Mouse (Mus musculus): ENCODE data around the gene Oit1. TPM values are rescaled to one million over a fixed set of nuclear protein-coding genes. Genes with fewer than 3 reads are reported as not detected.

Oit1 gene
- polyA plus RNA-seq, 1 experiment from 2014 or later: 23.1 TPM

GRCm38 (mm10) chr14:8345566-8345965 is 33.0 kb downstream of the Oit1 start:
- WGBS: 68% methylated on average over 4 of the region's 4 CpGs
- no peaks in the 10 kb centered on the region for H3K36me3 ChIP-seq (ENCODE audit: control insufficient read depth, insufficient read depth, low read length)
- H3K27ac ChIP-seq (ENCODE audit: low read length): no peak overlapping the region
- no peaks in the 10 kb centered on the region for H3K4me1 ChIP-seq (ENCODE audit: control insufficient read depth, insufficient read depth, low read length)
- H3K9ac ChIP-seq (ENCODE audit: low read depth, low read length): no peak overlapping the region
- no peaks in the 10 kb centered on the region for H3K27me3 ChIP-seq (replicated peaks; ENCODE audit: control insufficient read depth, insufficient read depth, low read length)
- no peak overlapping the region for H3K4me2 ChIP-seq (ENCODE audit: low read depth, low read length)
- no peak overlapping the region for H3K4me3 ChIP-seq (ENCODE audit: low read length)
- ATAC-seq: no peak
- no peaks in the 10 kb centered on the region for H3K9me3 ChIP-seq (ENCODE audit: control insufficient read depth, low read length)

- Histone ChIP-seq H3K4me1 (ENCODE audit: control insufficient read depth, insufficient read depth, low read length) (no peaks in the 10 kb centered on the region), H3K4me3 (ENCODE audit: low read length) (no peak overlapping the region), H3K27ac (ENCODE audit: low read length) (no peak overlapping the region), H3K9me3 (ENCODE audit: control insufficient read depth, low read length) (no peaks in the 10 kb centered on the region), H3K4me2 (ENCODE audit: low read depth, low read length) (no peak overlapping the region), H3K27me3 (replicated peaks; ENCODE audit: control insufficient read depth, insufficient read depth, low read length) (no peaks in the 10 kb centered on the region), H3K36me3 (ENCODE audit: control insufficient read depth, insufficient read depth, low read length) (no peaks in the 10 kb centered on the region), H3K9ac (ENCODE audit: low read depth, low read length) (no peak overlapping the region)
- no peak for ATAC-seq
- 70% methylated on average over 5 of the region's 5 CpGs for WGBS
Observed at GRCm38 (mm10) chr14:8342509-8343106, 35.9 kb downstream of the Oit1 start.

GRCm38 (mm10) chr14:8340226-8340625 is 38.3 kb downstream of the Oit1 start:
- WGBS: 66% methylated on average over 4 of the region's 4 CpGs
- Histone ChIP-seq H3K9me3 (ENCODE audit: control insufficient read depth, low read length) (no peaks in the 10 kb centered on the region), H3K27ac (ENCODE audit: low read length) (no peak overlapping the region), H3K4me1 (ENCODE audit: control insufficient read depth, insufficient read depth, low read length) (no peaks in the 10 kb centered on the region), H3K4me3 (ENCODE audit: low read length) (no peak overlapping the region), H3K4me2 (ENCODE audit: low read depth, low read length) (no peak overlapping the region), H3K36me3 (ENCODE audit: control insufficient read depth, insufficient read depth, low read length) (no peaks in the 10 kb centered on the region), H3K27me3 (replicated peaks; ENCODE audit: control insufficient read depth, insufficient read depth, low read length) (no peaks in the 10 kb centered on the region), H3K9ac (ENCODE audit: low read depth, low read length) (no peak overlapping the region)
- ATAC-seq: no peak

GRCm38 (mm10) chr14:8335947-8336346 is 42.6 kb downstream of the Oit1 start:
- Histone ChIP-seq H3K9ac (ENCODE audit: low read depth, low read length) (no peak overlapping the region), H3K4me2 (ENCODE audit: low read depth, low read length) (no peak overlapping the region), H3K27me3 (replicated peaks; ENCODE audit: control insufficient read depth, insufficient read depth, low read length) (no peaks in the 10 kb centered on the region), H3K4me3 (ENCODE audit: low read length) (no peak overlapping the region), H3K4me1 (ENCODE audit: control insufficient read depth, insufficient read depth, low read length) (no peaks in the 10 kb centered on the region), H3K9me3 (ENCODE audit: control insufficient read depth, low read length) (no peaks in the 10 kb centered on the region), H3K36me3 (ENCODE audit: control insufficient read depth, insufficient read depth, low read length) (no peaks in the 10 kb centered on the region), H3K27ac (ENCODE audit: low read length) (no peak overlapping the region)
- 41% methylated on average over 10 of the region's 10 CpGs for WGBS
- ATAC-seq: no peak; the same call in 1 of the 2 replicates

- H3K4me1 ChIP-seq (ENCODE audit: control insufficient read depth, insufficient read depth, low read length): no peaks in the 10 kb centered on the region
- no peak for ATAC-seq
- no peak overlapping the region for H3K9ac ChIP-seq (ENCODE audit: low read depth, low read length)
- no peak overlapping the region for H3K4me2 ChIP-seq (ENCODE audit: low read depth, low read length)
- 71% methylated on average over 3 of the region's 3 CpGs for WGBS
- H3K4me3 ChIP-seq (ENCODE audit: low read length): no peak overlapping the region
- H3K27ac ChIP-seq (ENCODE audit: low read length): no peak overlapping the region
- H3K36me3 ChIP-seq (ENCODE audit: control insufficient read depth, insufficient read depth, low read length): no peaks in the 10 kb centered on the region
- H3K27me3 ChIP-seq (replicated peaks; ENCODE audit: control insufficient read depth, insufficient read depth, low read length): no peaks in the 10 kb centered on the region
- no peaks in the 10 kb centered on the region for H3K9me3 ChIP-seq (ENCODE audit: control insufficient read depth, low read length)
Observed at GRCm38 (mm10) chr14:8334511-8334910, 44.0 kb downstream of the Oit1 start.

- H3K4me3 ChIP-seq (ENCODE audit: low read length): no peak overlapping the region
- WGBS: 81% methylated on average over 11 of the region's 11 CpGs
- H3K4me1 ChIP-seq (ENCODE audit: control insufficient read depth, insufficient read depth, low read length): 0 out of 2 replicates have a peak, but pooled peaks cover under 1% of the 10 kb centered on the region
- H3K9ac ChIP-seq (ENCODE audit: low read depth, low read length): no peak overlapping the region
- no peak for ATAC-seq
- H3K4me2 ChIP-seq (ENCODE audit: low read depth, low read length): no peak overlapping the region
- no peak overlapping the region for H3K27ac ChIP-seq (ENCODE audit: low read length)
- no peaks in the 10 kb centered on the region for H3K36me3 ChIP-seq (ENCODE audit: control insufficient read depth, insufficient read depth, low read length)
- no peaks in the 10 kb centered on the region for H3K27me3 ChIP-seq (replicated peaks; ENCODE audit: control insufficient read depth, insufficient read depth, low read length)
- H3K9me3 ChIP-seq (ENCODE audit: control insufficient read depth, low read length): no peaks in the 10 kb centered on the region
Observed at GRCm38 (mm10) chr14:8332314-8333252, 46.0 kb downstream of the Oit1 start.

- 79% methylated on average over 14 of the region's 14 CpGs for WGBS
- Histone ChIP-seq H3K4me2 (ENCODE audit: low read depth, low read length) (no peak overlapping the region), H3K4me1 (ENCODE audit: control insufficient read depth, insufficient read depth, low read length) (0 out of 2 replicates have a peak, but pooled peaks cover 4% of the 10 kb centered on the region), H3K4me3 (ENCODE audit: low read length) (no peak overlapping the region), H3K9me3 (ENCODE audit: control insufficient read depth, low read length) (no peaks in the 10 kb centered on the region), H3K9ac (ENCODE audit: low read depth, low read length) (no peak overlapping the region), H3K27ac (ENCODE audit: low read length) (no peak overlapping the region), H3K36me3 (ENCODE audit: control insufficient read depth, insufficient read depth, low read length) (no peaks in the 10 kb centered on the region), H3K27me3 (replicated peaks; ENCODE audit: control insufficient read depth, insufficient read depth, low read length) (no peaks in the 10 kb centered on the region)
- no peak for ATAC-seq
Observed at GRCm38 (mm10) chr14:8331307-8331905, 47.1 kb downstream of the Oit1 start.

- Histone ChIP-seq H3K9me3 (ENCODE audit: control insufficient read depth, low read length) (no peaks in the 10 kb centered on the region), H3K27me3 (replicated peaks; ENCODE audit: control insufficient read depth, insufficient read depth, low read length) (no peaks in the 10 kb centered on the region), H3K36me3 (ENCODE audit: control insufficient read depth, insufficient read depth, low read length) (no peaks in the 10 kb centered on the region), H3K4me2 (ENCODE audit: low read depth, low read length) (no peak overlapping the region), H3K27ac (ENCODE audit: low read length) (no peak overlapping the region), H3K9ac (ENCODE audit: low read depth, low read length) (no peak overlapping the region), H3K4me3 (ENCODE audit: low read length) (no peak overlapping the region), H3K4me1 (ENCODE audit: control insufficient read depth, insufficient read depth, low read length) (0 out of 2 replicates have a peak, but pooled peaks cover 4% of the 10 kb centered on the region)
- no peak for ATAC-seq
- 65% methylated on average over 6 of the region's 6 CpGs for WGBS
Observed at GRCm38 (mm10) chr14:8330390-8330789, 48.2 kb downstream of the Oit1 start.

- no peaks in the 10 kb centered on the region for H3K27me3 ChIP-seq (replicated peaks; ENCODE audit: control insufficient read depth, insufficient read depth, low read length)
- no peaks in the 10 kb centered on the region for H3K36me3 ChIP-seq (ENCODE audit: control insufficient read depth, insufficient read depth, low read length)
- ATAC-seq: no peak
- no peak overlapping the region for H3K4me3 ChIP-seq (ENCODE audit: low read length)
- H3K9me3 ChIP-seq (ENCODE audit: control insufficient read depth, low read length): no peaks in the 10 kb centered on the region
- 68% methylated on average over 4 of the region's 4 CpGs for WGBS
- H3K4me2 ChIP-seq (ENCODE audit: low read depth, low read length): no peak overlapping the region
- H3K4me1 ChIP-seq (ENCODE audit: control insufficient read depth, insufficient read depth, low read length): 0 out of 2 replicates have a peak, but pooled peaks cover 4% of the 10 kb centered on the region
- no peak overlapping the region for H3K9ac ChIP-seq (ENCODE audit: low read depth, low read length)
- no peak overlapping the region for H3K27ac ChIP-seq (ENCODE audit: low read length)
Observed at GRCm38 (mm10) chr14:8329552-8329951, 49.0 kb downstream of the Oit1 start.
